Comparison of ENCODE assay signal across 12 mouse cellular contexts in the genomic region with DNA sequence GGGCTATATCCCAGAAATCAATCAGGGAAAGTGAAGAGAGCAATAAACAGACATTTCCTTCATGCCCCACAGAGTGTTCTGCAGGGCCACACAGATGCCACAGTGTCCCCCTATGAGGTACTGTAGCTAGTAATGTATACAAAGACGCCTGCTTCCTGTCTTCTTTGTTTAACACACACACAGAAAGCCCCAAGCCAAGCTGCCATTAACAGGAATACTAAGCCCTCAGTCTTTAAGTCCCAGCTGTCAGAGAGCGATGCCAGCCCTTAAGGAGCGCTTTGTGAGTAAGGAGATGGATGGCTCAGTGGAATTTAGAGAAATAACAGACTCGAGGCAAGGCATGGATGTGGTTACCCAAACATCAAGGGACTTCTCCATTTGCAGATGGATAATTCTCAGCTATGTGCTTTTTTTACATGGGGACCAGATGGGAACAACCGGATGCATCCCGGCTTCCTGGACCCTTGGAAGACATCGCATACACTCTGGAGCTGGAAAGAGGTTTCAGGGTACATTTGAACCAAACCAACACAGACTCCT. TPM values are rescaled to one million over a fixed set of nuclear protein-coding genes. Genes with fewer than 3 reads are reported as not detected.
DNase-seq lines count a peak whose midpoint lies in the region; ATAC-seq and TF ChIP-seq lines count a peak whose summit lies in the region.
"Had no signal": no experiment of that assay in that cellular context is flagged by ENCODE, and none has a peak within 500 bp of the region (broad histone marks: within the 10 kb centered on the region; RNA-seq: fewer than 3 reads in every experiment).

No protein-coding gene starts in this region.

- no peaks in the 10 kb centered on the region for H3K9me3 ChIP-seq in lung, embryonic 15.5 days
- H3K9me3 ChIP-seq in forebrain, embryonic 13.5 days (replicated peaks), result no peaks in the 10 kb centered on the region
- H3K9me3 ChIP-seq in limb, embryonic 14.5 days (ENCODE audit: control insufficient read depth, low read length), result no peaks in the 10 kb centered on the region
- no peaks in the 10 kb centered on the region for H3K9me3 ChIP-seq in stomach, embryonic 15.5 days

- no peaks in the 10 kb centered on the region for H3K27me3 ChIP-seq in lung, embryonic 15.5 days
- H3K27me3 ChIP-seq in forebrain, embryonic 13.5 days, result no peaks in the 10 kb centered on the region
- H3K27me3 ChIP-seq in limb, embryonic 14.5 days (ENCODE audit: control insufficient read depth, insufficient read depth, low read length), result no peaks in the 10 kb centered on the region
- H3K27me3 ChIP-seq in stomach, embryonic 15.5 days (replicated peaks), result no peaks in the 10 kb centered on the region

- TF ChIP-seq POLR2A in lung, adult 2 months (IDR thresholded peaks at IDR 0.05; ENCODE audit: borderline replicate concordance, extremely low read depth, low read depth, low read length), result no peak
- TF ChIP-seq POLR2A in limb, embryonic 14.5 days (IDR thresholded peaks at IDR 0.05; ENCODE audit: borderline replicate concordance, extremely low read depth, insufficient read depth, insufficient read length), result no peak

- 20% methylated on average over 7 of the region's 7 CpGs for WGBS in lung, embryonic 15.5 days
- 32% methylated on average over 7 of the region's 7 CpGs for WGBS in lung, adult 2 months
- 47% methylated on average over 7 of the region's 7 CpGs for WGBS in forebrain, embryonic 13.5 days
- WGBS in limb, embryonic 14.5 days, result 22% methylated on average over 7 of the region's 7 CpGs
- WGBS in stomach, embryonic 15.5 days, result 22% methylated on average over 7 of the region's 7 CpGs

- peak; percentile 83 for ATAC-seq in lung, embryonic 15.5 days (ENCODE audit: borderline replicate concordance, extremely low read depth, low FRiP score, low TSS enrichment)
- ATAC-seq in forebrain, embryonic 13.5 days, result peak; percentile 77
- peak; percentile 48; the same call in 1 of the 2 replicates for ATAC-seq in limb, embryonic 14.5 days (ENCODE audit: low FRiP score, low read depth)
- peak; percentile 54; the same call in 1 of the 2 replicates for ATAC-seq in stomach, embryonic 15.5 days (ENCODE audit: insufficient read depth, low FRiP score, low read depth)

- no peak for DNase-seq in lung, adult 2 months
- peak; percentile 54 for DNase-seq in limb, embryonic 14.5 days (ENCODE audit: low spot score)
- DNase-seq in cerebellum, postnatal 14 days, result no peak
- no peak for DNase-seq in heart, postnatal 36 days
- DNase-seq in cerebellum, postnatal 25 days, result no peak
- DNase-seq: adrenal gland, postnatal 25 days; left cerebral cortex, postnatal 4 days had no signal

- peak overlapping the region; percentile 55 for H3K27ac ChIP-seq in lung, embryonic 15.5 days
- H3K27ac ChIP-seq in forebrain, embryonic 13.5 days, result 0 out of 2 replicates have a peak overlapping the region, but pooled peaks have one; percentile 14
- no peak overlapping the region for H3K27ac ChIP-seq in limb, embryonic 14.5 days (replicated peaks; ENCODE audit: low read depth, low read length)
- H3K27ac ChIP-seq in stomach, embryonic 15.5 days, result peak overlapping the region; percentile 73

- peak overlapping the region; percentile 27; the same call in 1 of the 2 replicates for H3K4me2 ChIP-seq in lung, embryonic 15.5 days
- H3K4me2 ChIP-seq in forebrain, embryonic 13.5 days, result no peak overlapping the region
- no peak overlapping the region for H3K4me2 ChIP-seq in limb, embryonic 14.5 days (replicated peaks; ENCODE audit: low read depth, low read length, severe bottlenecking)
- peak overlapping the region; percentile 6; the same call in 1 of the 2 replicates for H3K4me2 ChIP-seq in stomach, embryonic 15.5 days

- intact Hi-C loops in heart, postnatal 36 days (cut with DNase I), result no loop called here

- TF ChIP-seq CTCF in lung, adult 2 months (IDR thresholded peaks at IDR 0.05; ENCODE audit: insufficient read depth, low read length), result no peak

- H3K4me1 ChIP-seq in lung, embryonic 15.5 days, result peaks cover 19% of the 10 kb centered on the region
- H3K4me1 ChIP-seq in lung, adult 2 months (ENCODE audit: control insufficient read depth, insufficient read depth, low read length), result no peaks in the 10 kb centered on the region; the same call in 1 of the 2 replicates
- H3K4me1 ChIP-seq in forebrain, embryonic 13.5 days, result peaks cover 12% of the 10 kb centered on the region
- H3K4me1 ChIP-seq in limb, embryonic 14.5 days (ENCODE audit: control insufficient read depth, insufficient read depth, low read length), result 0 out of 2 replicates have a peak, but pooled peaks cover 3% of the 10 kb centered on the region
- peaks cover 13% of the 10 kb centered on the region for H3K4me1 ChIP-seq in stomach, embryonic 15.5 days

- no peak overlapping the region for H3K9ac ChIP-seq in lung, embryonic 15.5 days
- H3K9ac ChIP-seq in forebrain, embryonic 13.5 days, result no peak overlapping the region
- H3K9ac ChIP-seq in limb, embryonic 14.5 days (ENCODE audit: low read depth, low read length, severe bottlenecking), result no peak overlapping the region
- H3K9ac ChIP-seq in stomach, embryonic 15.5 days, result no peak overlapping the region

- H3K4me3 ChIP-seq in lung, embryonic 15.5 days, result no peak overlapping the region
- no peak overlapping the region for H3K4me3 ChIP-seq in lung, adult 2 months (replicated peaks; ENCODE audit: extremely low read depth, low read depth, low read length)
- H3K4me3 ChIP-seq in forebrain, embryonic 13.5 days, result no peak overlapping the region
- H3K4me3 ChIP-seq in limb, embryonic 14.5 days (replicated peaks; ENCODE audit: low read length), result no peak overlapping the region
- no peak overlapping the region for H3K4me3 ChIP-seq in stomach, embryonic 15.5 days (replicated peaks)
- H3K4me3 ChIP-seq: myocyte had no signal

- H3K36me3 ChIP-seq in lung, embryonic 15.5 days, result no peaks in the 10 kb centered on the region
- no peaks in the 10 kb centered on the region for H3K36me3 ChIP-seq in forebrain, embryonic 13.5 days (ENCODE audit: poor library complexity, severe bottlenecking)
- no peaks in the 10 kb centered on the region for H3K36me3 ChIP-seq in limb, embryonic 14.5 days (ENCODE audit: control insufficient read depth, insufficient read depth, low read length)
- H3K36me3 ChIP-seq in stomach, embryonic 15.5 days, result no peaks in the 10 kb centered on the region

RNA-seq across cellular contexts. Expression of a gene that starts 16.6 kb away (rescaled TPM):
- polyA plus RNA-seq in lung, embryonic 15.5 days (2015; fragmentation: Nextera tagmentation; extraction: Ambion mirVana), result 3.0 and 3.1 TPM in 2 replicates
- polyA plus RNA-seq in lung, adult 2 months (2012; rRNA removed), result 18.5 and 21.8 TPM in 2 replicates
- 0.19 and 0.35 TPM in 2 replicates for polyA plus RNA-seq in forebrain, embryonic 13.5 days (2015; fragmentation: Nextera tagmentation; extraction: Ambion mirVana)
- 16.0 and 18.2 TPM in 2 replicates for polyA plus RNA-seq in limb, embryonic 14.5 days (2012; rRNA removed)
- polyA plus RNA-seq in limb, embryonic 14.5 days (2014; fragmentation: Nextera tagmentation; extraction: Ambion mirVana), result 2.6 and 2.8 TPM in 2 replicates
- polyA plus RNA-seq in stomach, embryonic 15.5 days (2015; fragmentation: Nextera tagmentation; extraction: Ambion mirVana), result 10.9 and 11.9 TPM in 2 replicates
- 100 to 1,000 TPM in 1 of 2 experiments, 10 to 100 TPM in 1; 93.2 to 109 TPM for total RNA-seq in heart, postnatal 36 days (2021)
- total RNA-seq: hematopoietic stem cell, adult 5-6 weeks had no signal

RNA-seq across cellular contexts. Expression of a gene that starts 30.4 kb away (rescaled TPM):
- 210 and 217 TPM in 2 replicates for polyA plus RNA-seq in lung, embryonic 15.5 days (2015; fragmentation: Nextera tagmentation; extraction: Ambion mirVana)
- polyA plus RNA-seq in lung, adult 2 months (2012; rRNA removed), result 2.6 and 9.2 TPM in 2 replicates
- polyA plus RNA-seq in forebrain, embryonic 13.5 days (2015; fragmentation: Nextera tagmentation; extraction: Ambion mirVana), result 222 and 238 TPM in 2 replicates
- 28.3 and 50.4 TPM in 2 replicates for polyA plus RNA-seq in limb, embryonic 14.5 days (2012; rRNA removed)
- polyA plus RNA-seq in limb, embryonic 14.5 days (2014; fragmentation: Nextera tagmentation; extraction: Ambion mirVana), result 185 and 204 TPM in 2 replicates
- polyA plus RNA-seq in stomach, embryonic 15.5 days (2015; fragmentation: Nextera tagmentation; extraction: Ambion mirVana), result 251 and 260 TPM in 2 replicates
- total RNA-seq in heart, postnatal 36 days (2021), result 1,000 to 10,000 TPM in 1 of 2 experiments, 100 to 1,000 TPM in 1; 986 to 1,083 TPM

RNA-seq across cellular contexts. Expression of a gene that starts 55.9 kb away (rescaled TPM):
- polyA plus RNA-seq in lung, embryonic 15.5 days (2015; fragmentation: Nextera tagmentation; extraction: Ambion mirVana), result not detected in 2 replicates
- polyA plus RNA-seq in lung, adult 2 months (2012; rRNA removed), result 0.06 and 0.28 TPM in 2 replicates
- polyA plus RNA-seq in forebrain, embryonic 13.5 days (2015; fragmentation: Nextera tagmentation; extraction: Ambion mirVana), result not detected in 2 replicates
- polyA plus RNA-seq in limb, embryonic 14.5 days (2012; rRNA removed), result 0.59 and 0.87 TPM in 2 replicates
- 0.10 and 0.51 TPM in 2 replicates for polyA plus RNA-seq in limb, embryonic 14.5 days (2014; fragmentation: Nextera tagmentation; extraction: Ambion mirVana)
- polyA plus RNA-seq in stomach, embryonic 15.5 days (2015; fragmentation: Nextera tagmentation; extraction: Ambion mirVana), result not detected in 2 replicates
- total RNA-seq in heart, postnatal 36 days (2021), result not detected
- total RNA-seq: adrenal gland, postnatal 25 days; hematopoietic stem cell, adult 5-6 weeks; left cerebral cortex, postnatal 4 days had no signal
- polyA plus RNA-seq: myocyte had no signal

Comparison
In these comparisons a context has a peak if more than half of its experiments do, and no peak if none do; other contexts are left out.
1. H3K4me2 ChIP-seq: peak in lung, embryonic 15.5 days (single experiment) and stomach, embryonic 15.5 days (single experiment); none in forebrain, embryonic 13.5 days (single experiment) and limb, embryonic 14.5 days (single experiment).
2. Peak in every context shown above with its lines, with median percentiles within 50 percentile points of each other: ATAC-seq.